Mouse (Mus musculus): Measurements from ENCODE around the gene Phf1.
"Not testable (repeated sequence)": the region's sequence is repeated elsewhere in the genome, so short reads cannot be mapped to it uniquely, and the experiment has no call there.

The Phf1 gene

GRCm38 (mm10) chr17:26972703-26973574, 40.1 kb downstream of the Phf1 start, which contains the start of gene Zbtb9:
TSS of gene Zbtb9 (plus strand) at chr17:26973167.
- in situ Hi-C loops (cut with MboI; ENCODE audit: unreplicated experiment in 2 of 2) = no loop called here

DNA sequence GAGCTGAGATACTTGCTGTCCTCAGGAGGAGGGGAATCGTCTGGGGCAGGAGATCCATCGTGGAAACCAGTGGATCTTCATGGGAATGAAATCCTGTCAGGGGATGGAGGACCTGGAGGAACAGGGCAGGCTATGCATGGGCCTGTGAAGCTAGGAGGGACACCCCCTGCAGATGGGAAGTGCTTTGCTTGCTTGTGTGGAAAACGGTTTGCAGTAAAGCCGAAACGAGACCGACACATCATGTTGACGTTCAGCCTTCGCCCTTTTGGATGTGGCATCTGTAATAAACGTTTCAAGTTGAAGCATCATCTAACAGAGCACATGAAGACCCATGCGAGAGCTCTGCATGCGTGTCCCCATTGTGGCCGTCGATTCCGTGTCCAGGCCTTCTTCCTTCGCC, 41.7 kb downstream of the Phf1 start:
- in situ Hi-C loops (cut with MboI; ENCODE audit: unreplicated experiment in 2 of 2) = no loop called here

DNA sequence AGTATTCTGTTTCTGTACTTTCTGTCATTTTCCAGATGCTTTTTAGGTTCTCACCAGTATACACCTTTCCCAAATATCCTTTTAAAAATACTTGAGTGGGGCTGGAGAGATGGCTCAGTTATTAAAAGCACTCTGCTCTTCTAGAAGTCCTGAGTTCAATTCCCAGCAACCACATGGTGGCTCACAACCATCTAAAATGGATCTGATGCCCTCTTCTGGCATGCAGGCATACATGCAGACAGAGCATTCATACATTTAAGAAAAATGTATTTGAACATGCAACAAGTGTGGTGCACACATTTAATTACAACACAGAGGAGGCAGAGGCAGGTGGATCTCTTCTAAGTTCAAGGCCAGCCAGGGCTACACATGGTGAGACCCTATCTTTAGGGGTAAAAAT, 42.6 kb downstream of the Phf1 start:
- in situ Hi-C loops (cut with MboI; ENCODE audit: unreplicated experiment in 2 of 2) = no loop called here

- in situ Hi-C loops (cut with MboI; ENCODE audit: unreplicated experiment in 2 of 2) = not testable (repeated sequence)
Observed at GRCm38 (mm10) chr17:26977354-26977753, 44.5 kb downstream of the Phf1 start.

- in situ Hi-C loops (cut with MboI; ENCODE audit: unreplicated experiment in 2 of 2) = no loop called here
Observed at GRCm38 (mm10) chr17:26979426-26979825, 46.6 kb downstream of the Phf1 start.

- in situ Hi-C loops (cut with MboI; ENCODE audit: unreplicated experiment in 2 of 2) = loop anchor here in 1 of 2 experiments (5.0 kb wide), 1 partner anchor 39 kb away; the partner anchor contains the start of gene Syngap1
Observed at GRCm38 (mm10) chr17:26981050-26981449, 48.2 kb downstream of the Phf1 start.

- in situ Hi-C loops (cut with MboI; ENCODE audit: unreplicated experiment in 2 of 2) = loop anchor here in 1 of 2 experiments (5.0 kb wide), 1 partner anchor 41 kb away; the partner anchor contains the start of gene Syngap1
Observed at GRCm38 (mm10) chr17:26983382-26983781, 50.5 kb downstream of the Phf1 start.

DNA sequence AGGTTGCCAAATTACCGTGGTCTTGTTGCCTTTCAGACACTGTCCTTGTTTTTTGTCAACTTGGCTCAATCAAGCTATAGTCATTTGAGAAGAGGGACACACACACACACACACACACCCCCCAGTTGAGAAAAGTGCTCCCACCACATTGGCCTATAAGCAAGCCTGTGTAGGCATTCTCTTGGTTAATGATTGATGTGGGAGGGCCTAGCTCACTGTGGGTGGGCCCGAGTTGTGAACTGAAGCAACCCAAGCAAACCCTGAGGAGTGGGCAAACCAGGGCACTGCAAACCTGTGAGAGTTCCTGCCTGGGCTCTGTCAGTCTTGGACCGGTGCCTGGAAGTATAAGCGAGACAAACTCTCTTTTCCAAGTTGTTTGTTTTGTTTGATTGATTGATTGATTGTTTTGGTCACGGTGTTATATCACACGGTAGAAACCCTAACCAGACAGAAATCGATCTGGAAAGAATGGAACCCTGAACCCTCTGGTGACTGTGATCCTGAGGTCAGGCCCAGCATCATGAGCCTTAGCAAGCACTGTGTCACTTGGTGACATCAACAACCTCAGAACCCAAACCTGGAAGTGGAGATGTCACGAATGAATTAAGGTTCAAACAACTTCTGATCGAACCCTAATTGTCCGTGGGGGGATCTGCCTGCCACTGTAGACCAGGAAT, 52.8 kb downstream of the Phf1 start:
- in situ Hi-C loops (cut with MboI; ENCODE audit: unreplicated experiment in 2 of 2) = no loop called here
